Mouse (Mus musculus) MEL (cell line): ENCODE measurements around the gene Rspry1. TPM values are rescaled to one million over a fixed set of nuclear protein-coding genes. Genes with fewer than 3 reads are reported as not detected.

Experiments
- DNase-seq: peaks from one replicate; pipeline ENCODE4 v3.0.0; 2011; ENCODE audit warnings: low read depth, low spot score
- H3K27ac ChIP-seq: 2 replicates; pipeline ENCODE4 v1.5.1; 2012; ENCODE audit warnings: low read depth, mild to moderate bottlenecking, control low read depth, low read length, moderate library complexity; ENCODE audit not compliant: control insufficient read depth
- H3K27me3 ChIP-seq, 2 experiments: fragments of 150-350 bp in 1 of 2; sonication (generic) in 1 of 2; 2 replicates each; pipeline ENCODE4 v1.6.1; 2012; ENCODE audit warnings: low read length in 2 of 2, mild to moderate bottlenecking in 2 of 2, improper control_type of control experiment in 1 of 2, moderate library complexity in 1 of 2; ENCODE audit not compliant: insufficient read depth in 2 of 2, control insufficient read depth in 1 of 2
- H3K36me3 ChIP-seq, 2 experiments: 2 replicates each; pipeline ENCODE4 v1.6.1; 2012 to 2014; ENCODE audit warnings: low read length in 2 of 2, improper control_type of control experiment in 1 of 2, inconsistent platforms in 1 of 2, mild to moderate bottlenecking in 1 of 2; ENCODE audit not compliant: insufficient read depth in 2 of 2, control insufficient read depth in 1 of 2
- H3K4me1 ChIP-seq, 2 experiments: fragments of 150-350 bp in 1 of 2; sonication (generic) in 1 of 2; 2 replicates each; pipeline ENCODE4 v1.6.1; 2012; ENCODE audit warnings: low read length in 2 of 2, improper control_type of control experiment in 1 of 2, mild to moderate bottlenecking in 1 of 2; ENCODE audit not compliant: insufficient read depth in 2 of 2, control insufficient read depth in 1 of 2
- H3K4me3 ChIP-seq, 2 experiments: fragments of 150-350 bp in 1 of 2; sonication (generic) in 1 of 2; 2 replicates each; pipeline ENCODE4 v1.5.1; 2012; ENCODE audit warnings: low read depth in 2 of 2, low read length in 2 of 2, mild to moderate bottlenecking in 2 of 2, moderate library complexity in 2 of 2, control low read depth in 1 of 2, improper control_type of control experiment in 1 of 2; ENCODE audit not compliant: control insufficient read depth in 1 of 2, insufficient read depth in 1 of 2
- H3K79me2 ChIP-seq: 2 replicates; pipeline ENCODE4 v1.6.1; 2012; ENCODE audit warnings: mild to moderate bottlenecking, low read length, moderate library complexity; ENCODE audit not compliant: control insufficient read depth, poor library complexity, insufficient read depth
- H3K9ac ChIP-seq: 2 replicates; pipeline ENCODE4 v1.6.1; 2012; ENCODE audit warnings: low read depth, mild to moderate bottlenecking, control low read depth, low read length, moderate library complexity; ENCODE audit not compliant: control insufficient read depth, poor library complexity, severe bottlenecking
- H3K9me3 ChIP-seq: fragments of 150-350 bp; sonication (generic); replicated peaks from 2 replicates; pipeline ENCODE4 v1.6.1; 2012; ENCODE audit warnings: mild to moderate bottlenecking, low read length, improper control_type of control experiment, moderate library complexity; ENCODE audit not compliant: insufficient read depth
- CHD1 ChIP-seq: IDR thresholded peaks from 2 replicates; pipeline ENCODE4 v1.6.1; 2012; ENCODE audit warnings: low read depth, mild to moderate bottlenecking, inconsistent platforms, low read length, improper control_type of control experiment
- CHD2 ChIP-seq: IDR thresholded peaks from 2 replicates; pipeline ENCODE4 v1.6.1; 2011; ENCODE audit warnings: low read length, improper control_type of control experiment
- CTCF ChIP-seq, 3 experiments: IDR thresholded peaks in 2 of 3; conservative IDR thresholded peaks in 1 of 3; 2 replicates each; pipeline ENCODE4 v1.5.1; 2011 to 2012; ENCODE audit warnings: low read length in 3 of 3, low read depth in 2 of 3, mild to moderate bottlenecking in 2 of 3, improper control_type of control experiment in 1 of 3, inconsistent platforms in 1 of 3, mixed read lengths in 1 of 3, moderate library complexity in 1 of 3; ENCODE audit not compliant: control insufficient read depth in 1 of 3, insufficient read depth in 1 of 3, poor library complexity in 1 of 3, severe bottlenecking in 1 of 3
- ELF1 ChIP-seq: IDR thresholded peaks from 2 replicates; pipeline ENCODE4 v1.6.1; 2014; ENCODE audit warnings: low read depth, mild to moderate bottlenecking, inconsistent platforms, low read length, improper control_type of control experiment, moderate library complexity
- EP300 ChIP-seq, 2 experiments: IDR thresholded peaks; 2 replicates each; pipeline ENCODE4 v1.6.1; 2011; ENCODE audit warnings: improper control_type of control experiment in 2 of 2, low read length in 2 of 2, low read depth in 1 of 2, mild to moderate bottlenecking in 1 of 2
- ETS1 ChIP-seq: IDR thresholded peaks from 2 replicates; pipeline ENCODE4 v1.6.1; 2012; ENCODE audit warnings: low read depth, mild to moderate bottlenecking, inconsistent platforms, low read length, improper control_type of control experiment, moderate library complexity
- GATA1 ChIP-seq: IDR thresholded peaks from 2 replicates; pipeline ENCODE4 v1.6.1; 2011; ENCODE audit warnings: low read depth, low read length, improper control_type of control experiment
- HCFC1 ChIP-seq: IDR thresholded peaks from 2 replicates; pipeline ENCODE4 v1.6.1; 2012; ENCODE audit warnings: low read depth, mild to moderate bottlenecking, inconsistent platforms, low read length, improper control_type of control experiment, moderate library complexity
- KAT2A ChIP-seq: conservative IDR thresholded peaks from 2 replicates; pipeline ENCODE4 v1.6.1; 2012; ENCODE audit warnings: low read depth, low read length, improper control_type of control experiment, inconsistent platforms
- MAFK ChIP-seq: IDR thresholded peaks from 2 replicates; pipeline ENCODE4 v1.6.1; 2011; ENCODE audit warnings: low read depth, mild to moderate bottlenecking, low read length, improper control_type of control experiment, borderline replicate concordance
- MAX ChIP-seq: IDR thresholded peaks from 2 replicates; pipeline ENCODE4 v1.6.1; 2011; ENCODE audit warnings: low read length, improper control_type of control experiment
- MAZ ChIP-seq: IDR thresholded peaks from 2 replicates; pipeline ENCODE4 v1.6.1; 2012; ENCODE audit warnings: low read depth, mild to moderate bottlenecking, inconsistent platforms, low read length, improper control_type of control experiment
- MXI1 ChIP-seq: IDR thresholded peaks from 2 replicates; pipeline ENCODE4 v1.6.1; 2011; ENCODE audit warnings: mild to moderate bottlenecking, low read depth, low read length, improper control_type of control experiment
- MYB ChIP-seq: IDR thresholded peaks from 2 replicates; pipeline ENCODE4 v1.6.1; 2011; ENCODE audit warnings: mild to moderate bottlenecking, low read depth, low read length, improper control_type of control experiment
- MYC ChIP-seq: IDR thresholded peaks from 2 replicates; pipeline ENCODE4 v1.6.1; 2011; ENCODE audit warnings: low read depth, mild to moderate bottlenecking, low read length, improper control_type of control experiment, moderate library complexity
- NELFE ChIP-seq: IDR thresholded peaks from 2 replicates; pipeline ENCODE4 v1.6.1; 2011; ENCODE audit warnings: low read depth, low read length, improper control_type of control experiment
- NRF1 ChIP-seq: IDR thresholded peaks from 2 replicates; pipeline ENCODE4 v1.6.1; 2014; ENCODE audit warnings: low read depth, mild to moderate bottlenecking, inconsistent platforms, low read length, improper control_type of control experiment, moderate library complexity; ENCODE audit not compliant: poor library complexity, insufficient read depth, severe bottlenecking
- POLR2AphosphoS2 ChIP-seq: IDR thresholded peaks from 2 replicates; pipeline ENCODE4 v1.6.1; 2011; ENCODE audit warnings: low read length, improper control_type of control experiment
- RCOR1 ChIP-seq: IDR thresholded peaks from 2 replicates; pipeline ENCODE4 v1.6.1; 2012; ENCODE audit warnings: low read depth, mild to moderate bottlenecking, inconsistent platforms, low read length, improper control_type of control experiment
- SIN3A ChIP-seq: IDR thresholded peaks from 2 replicates; pipeline ENCODE4 v1.6.1; 2012; ENCODE audit warnings: low read length, improper control_type of control experiment, inconsistent platforms
- SMC3 ChIP-seq: IDR thresholded peaks from 2 replicates; pipeline ENCODE4 v1.6.1; 2011; ENCODE audit warnings: low read depth, low read length, improper control_type of control experiment
- TAL1 ChIP-seq: IDR thresholded peaks from 2 replicates; pipeline ENCODE4 v1.6.1; 2012; ENCODE audit warnings: mild to moderate bottlenecking, inconsistent platforms, low read length, moderate library complexity, mixed read lengths
- TCF12 ChIP-seq: IDR thresholded peaks from 2 replicates; pipeline ENCODE4 v1.6.1; 2014; ENCODE audit warnings: low read depth, mild to moderate bottlenecking, inconsistent platforms, low read length, improper control_type of control experiment, moderate library complexity
- USF2 ChIP-seq, 2 experiments: IDR thresholded peaks; 2 replicates each; pipeline ENCODE4 v1.6.1; 2011 to 2012; ENCODE audit warnings: improper control_type of control experiment in 2 of 2, low read length in 2 of 2, borderline replicate concordance in 1 of 2, inconsistent platforms in 1 of 2, low read depth in 1 of 2, mild to moderate bottlenecking in 1 of 2; ENCODE audit not compliant: insufficient read depth in 1 of 2
- ZC3H11A ChIP-seq: IDR thresholded peaks from 2 replicates; pipeline ENCODE4 v1.6.1; 2012; ENCODE audit warnings: low read depth, mild to moderate bottlenecking, inconsistent platforms, low read length, improper control_type of control experiment
- ZNF384 ChIP-seq: IDR thresholded peaks from 2 replicates; pipeline ENCODE4 v1.6.1; 2012; ENCODE audit warnings: low read depth, mild to moderate bottlenecking, inconsistent platforms, low read length, improper control_type of control experiment
- polyA plus RNA-seq, 2 experiments: library from polyadenylated mRNA; stranded (reverse) in 1 of 2; unstranded in 1 of 2; fragments of >175 nt in 1 of 2; fragments of >200 nt in 1 of 2; gene quantifications; 2 replicates each; pipeline versions ENCODE4 v1.2.1 to v1.2.4; 2012; ENCODE audit warnings: low replicate concordance in 2 of 2, low read depth in 1 of 2; ENCODE audit not compliant: insufficient read length in 2 of 2, insufficient read depth in 1 of 2, missing spikeins in 1 of 2
- total RNA-seq: library from RNA; depleted of rRNA; stranded (reverse); fragments of 300-350 nt; gene quantifications from 2 replicates; pipeline ENCODE4 v1.2.3, GENCODE M21; 2012

Gene Rspry1
- total and polyA plus RNA-seq, 3 experiments: 24.5 to 32.2 TPM; not detected in 1

GRCm38 (mm10) chr8:94641938-94642337 lies 40.2 kb downstream of the Rspry1 start:
- Histone ChIP-seq H3K79me2 (no peaks in the 10 kb centered on the region), H3K27ac (no peak overlapping the region), H3K4me1 (peaks cover 14 to 16% of the 10 kb centered on the region in 2 experiments), H3K9me3 (no peaks in the 10 kb centered on the region), H3K4me3 (no peak overlapping the region), H3K36me3 (peaks cover 18 to 36% of the 10 kb centered on the region in 2 experiments), H3K27me3 (no peaks in the 10 kb centered on the region)
- peak; percentile 35 for DNase-seq
- TF ChIP-seq MYC (no peak), USF2 (IDR thresholded peaks at IDR 0.05; ENCODE audit: borderline replicate concordance in 1 of 2, insufficient read depth in 1 of 2, low read depth in 1 of 2, low read length in 2 of 2) (no peak), HCFC1 (no peak), RCOR1 (no peak), CTCF (IDR thresholded peaks at IDR 0.05 in 2 of 3, conservative IDR thresholded peaks at IDR 0.05 in 1 of 3; ENCODE audit: control insufficient read depth in 1 of 3, insufficient read depth in 1 of 3, low read depth in 2 of 3, low read length in 3 of 3, poor library complexity in 1 of 3, severe bottlenecking in 1 of 3) (peak in 1 of 3 experiments; percentile 25; a peak in 1 of 6 replicates), NELFE (no peak), POLR2AphosphoS2 (no peak), TAL1 (no peak), MXI1 (no peak), MAZ (no peak), GATA1 (no peak), CHD2 (no peak), SMC3 (peak; percentile 23; the same call in 1 of the 2 replicates), ELF1 (no peak), TCF12 (no peak), ZC3H11A (no peak), MAX (no peak)
- TF ChIP-seq, all 39 proteins: peak for 2
- H3K9ac ChIP-seq: no peak overlapping the region

GRCm38 (mm10) chr8:94645202-94645601 lies 43.5 kb downstream of the Rspry1 start:
- TF ChIP-seq TCF12 (peak; percentile 80), MAZ (no peak), TAL1 (peak; percentile 79), ZC3H11A (no peak), MAFK (peak; percentile 10; the same call in 1 of the 2 replicates), SIN3A (peak; percentile 75; the same call in 1 of the 2 replicates), ETS1 (peak; percentile 49; the same call in 1 of the 2 replicates), RCOR1 (0 out of 2 replicates have a peak, but pooled peaks have one; percentile 41), KAT2A (no peak), MXI1 (peak; percentile 80), EP300 (IDR thresholded peaks at IDR 0.05; ENCODE audit: low read depth in 1 of 2, low read length in 2 of 2) (peak; percentile 89), POLR2AphosphoS2 (no peak), MYB (no peak), CHD1 (no peak), GATA1 (peak; percentile 94), NRF1 (no peak), ZNF384 (peak; percentile 65), MYC (peak; percentile 88)
- peak overlapping the region; percentile 86 for H3K27ac ChIP-seq
- peak overlapping the region; percentile 28 for H3K9ac ChIP-seq
- H3K4me1 ChIP-seq: peaks cover 22 to 25% of the 10 kb centered on the region in 2 experiments
- H3K4me3 ChIP-seq: no peak overlapping the region
- peak; percentile 63 for DNase-seq
- H3K27me3 ChIP-seq: no peaks in the 10 kb centered on the region
- H3K79me2 ChIP-seq: no peaks in the 10 kb centered on the region
- H3K36me3 ChIP-seq: peaks cover 14 to 53% of the 10 kb centered on the region in 2 experiments
- no peaks in the 10 kb centered on the region for H3K9me3 ChIP-seq
